Mouse (Mus musculus): ENCODE results near the gene Calhm5. TPM values are rescaled to one million over a fixed set of nuclear protein-coding genes. Genes with fewer than 3 reads are reported as not detected.

Calhm5 gene
- polyA plus RNA-seq, 1 experiment from 2014 or later, result 1.6 TPM

DNA sequence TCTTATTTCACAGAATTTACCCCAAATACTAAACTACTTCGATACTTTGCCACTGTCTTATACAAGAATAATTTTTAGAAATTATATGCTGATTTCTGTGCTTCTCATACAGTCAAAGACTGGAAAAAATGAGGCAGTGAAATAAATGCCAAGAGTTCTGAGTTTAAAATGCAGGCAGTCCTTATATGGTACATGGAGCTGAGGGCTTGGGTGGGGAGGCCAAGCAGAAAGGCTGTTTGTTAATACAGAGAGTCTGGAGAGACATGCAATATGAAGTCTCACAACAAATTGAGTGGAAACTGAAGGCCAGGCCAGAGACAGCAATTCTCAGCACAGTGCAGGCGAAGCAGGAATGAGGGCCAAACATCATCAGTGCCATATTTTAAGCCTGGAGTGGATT is 7.8 kb downstream of the Calhm5 start:
- Histone ChIP-seq H3K9me3 (replicated peaks; ENCODE audit: control insufficient read depth, low read length) (no peaks in the 10 kb centered on the region), H3K4me1 (ENCODE audit: control insufficient read depth, insufficient read depth, low read length) (no peaks in the 10 kb centered on the region), H3K4me2 (ENCODE audit: low read depth, low read length) (no peak overlapping the region), H3K9ac (ENCODE audit: low read length) (no peak overlapping the region), H3K36me3 (ENCODE audit: control insufficient read depth, insufficient read depth, low read length) (no peaks in the 10 kb centered on the region), H3K4me3 (replicated peaks; ENCODE audit: low read length) (no peak overlapping the region), H3K27ac (ENCODE audit: low read length) (no peak overlapping the region), H3K27me3 (ENCODE audit: control insufficient read depth, insufficient read depth, low read length) (no peaks in the 10 kb centered on the region)
- no peak for ATAC-seq (ENCODE audit: insufficient read depth, low FRiP score)
- 69% methylated on average over 2 of the region's 2 CpGs for WGBS

DNA sequence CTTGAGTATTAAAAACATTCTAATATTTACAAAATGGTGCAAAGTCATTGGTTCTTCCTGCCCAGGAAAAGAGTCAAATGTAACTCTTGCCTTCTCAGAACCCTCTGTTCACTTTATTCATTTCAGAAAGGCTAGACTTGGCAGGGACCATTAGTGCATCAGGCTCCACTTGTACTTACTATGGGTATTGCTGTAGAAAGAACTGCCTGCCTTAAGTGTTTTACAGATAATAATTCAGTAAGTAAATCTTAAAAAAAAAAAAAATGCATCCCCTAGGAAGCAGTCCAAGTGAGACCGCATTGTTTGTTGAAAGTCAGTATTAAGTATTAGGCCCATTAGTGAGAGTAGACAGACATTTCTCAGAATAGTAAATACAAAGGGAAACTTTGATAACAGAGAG is 9.8 kb downstream of the Calhm5 start:
- ATAC-seq (ENCODE audit: insufficient read depth, low FRiP score), result no peak
- no peaks in the 10 kb centered on the region for H3K9me3 ChIP-seq (replicated peaks; ENCODE audit: control insufficient read depth, low read length)
- H3K27me3 ChIP-seq (ENCODE audit: control insufficient read depth, insufficient read depth, low read length), result no peaks in the 10 kb centered on the region
- no peak overlapping the region for H3K4me2 ChIP-seq (ENCODE audit: low read depth, low read length)
- H3K27ac ChIP-seq (ENCODE audit: low read length), result no peak overlapping the region
- H3K4me3 ChIP-seq (replicated peaks; ENCODE audit: low read length), result no peak overlapping the region
- no peak overlapping the region for H3K9ac ChIP-seq (ENCODE audit: low read length)
- 70% methylated on average over 1 of the region's 1 CpGs for WGBS
- no peaks in the 10 kb centered on the region for H3K36me3 ChIP-seq (ENCODE audit: control insufficient read depth, insufficient read depth, low read length)
- no peaks in the 10 kb centered on the region for H3K4me1 ChIP-seq (ENCODE audit: control insufficient read depth, insufficient read depth, low read length)

DNA sequence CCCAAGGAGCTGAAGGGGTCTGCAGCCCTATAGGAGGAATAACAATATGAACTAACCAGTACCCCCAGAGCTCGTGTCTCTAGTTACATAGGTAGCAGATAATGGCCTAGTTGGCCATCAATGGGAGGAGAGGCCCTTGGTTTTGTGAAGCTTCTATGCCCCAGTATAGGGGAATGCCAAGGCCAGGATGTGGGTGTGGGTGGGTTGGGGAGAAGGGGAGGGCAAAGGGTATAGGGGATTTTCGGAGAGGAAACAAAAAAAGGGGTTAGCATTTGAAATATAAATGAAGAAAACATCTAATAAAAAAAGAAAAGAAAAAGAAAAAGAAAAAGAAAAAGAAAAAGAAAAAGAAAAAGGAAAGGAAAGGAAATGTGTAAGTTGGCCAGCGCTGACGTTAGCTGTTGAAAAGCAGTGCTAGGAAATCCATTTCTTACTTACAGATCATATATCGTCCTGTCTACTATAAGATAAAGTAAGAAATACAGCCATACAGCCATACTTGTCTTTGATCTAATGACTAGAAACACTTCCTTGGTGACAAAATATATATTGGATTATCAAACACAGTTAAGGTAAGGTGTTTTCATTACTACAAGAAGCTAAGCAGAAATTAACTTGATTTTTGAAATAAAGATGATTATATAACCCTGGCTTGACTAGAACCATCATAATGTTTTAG is 21.7 kb downstream of the Calhm5 start:
- ATAC-seq (ENCODE audit: insufficient read depth, low FRiP score), result no peak
- H3K4me1 ChIP-seq (ENCODE audit: control insufficient read depth, insufficient read depth, low read length), result peaks cover 8% of the 10 kb centered on the region
- no peak overlapping the region for H3K9ac ChIP-seq (ENCODE audit: low read length)
- no peaks in the 10 kb centered on the region for H3K27me3 ChIP-seq (ENCODE audit: control insufficient read depth, insufficient read depth, low read length)
- no peak overlapping the region for H3K27ac ChIP-seq (ENCODE audit: low read length)
- 72% methylated on average over 5 of the region's 5 CpGs for WGBS
- no peak overlapping the region for H3K4me2 ChIP-seq (ENCODE audit: low read depth, low read length)
- H3K4me3 ChIP-seq (replicated peaks; ENCODE audit: low read length), result no peak overlapping the region
- no peaks in the 10 kb centered on the region for H3K9me3 ChIP-seq (replicated peaks; ENCODE audit: control insufficient read depth, low read length)
- H3K36me3 ChIP-seq (ENCODE audit: control insufficient read depth, insufficient read depth, low read length), result no peaks in the 10 kb centered on the region

DNA sequence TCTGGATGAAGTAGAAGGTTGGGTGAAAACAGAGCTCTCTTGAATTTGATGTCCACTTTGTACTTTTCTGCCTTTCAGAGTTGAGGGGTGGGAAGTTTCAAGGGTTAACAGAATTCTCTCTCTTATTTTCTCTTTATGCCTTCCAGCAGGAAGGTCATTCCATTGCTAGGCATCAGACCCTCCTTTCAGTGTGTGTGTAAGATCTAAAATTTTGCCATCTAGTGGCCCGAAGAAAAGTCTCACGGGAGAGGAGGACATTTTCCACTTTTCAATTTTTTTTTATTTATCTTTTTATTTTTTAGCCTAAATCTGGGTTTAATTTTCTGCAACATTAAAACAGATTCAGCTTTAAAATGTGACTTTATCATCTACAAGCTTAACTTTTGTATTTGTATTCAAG is 24.7 kb downstream of the Calhm5 start:
- no peak overlapping the region for H3K4me3 ChIP-seq (replicated peaks; ENCODE audit: low read length)
- no peak for ATAC-seq (ENCODE audit: insufficient read depth, low FRiP score)
- H3K4me1 ChIP-seq (ENCODE audit: control insufficient read depth, insufficient read depth, low read length), result peaks cover 8% of the 10 kb centered on the region
- 55% methylated on average over 2 of the region's 2 CpGs for WGBS
- H3K9me3 ChIP-seq (replicated peaks; ENCODE audit: control insufficient read depth, low read length), result no peaks in the 10 kb centered on the region
- H3K9ac ChIP-seq (ENCODE audit: low read length), result no peak overlapping the region
- H3K27me3 ChIP-seq (ENCODE audit: control insufficient read depth, insufficient read depth, low read length), result no peaks in the 10 kb centered on the region
- H3K27ac ChIP-seq (ENCODE audit: low read length), result no peak overlapping the region
- H3K4me2 ChIP-seq (ENCODE audit: low read depth, low read length), result no peak overlapping the region
- H3K36me3 ChIP-seq (ENCODE audit: control insufficient read depth, insufficient read depth, low read length), result no peaks in the 10 kb centered on the region

DNA sequence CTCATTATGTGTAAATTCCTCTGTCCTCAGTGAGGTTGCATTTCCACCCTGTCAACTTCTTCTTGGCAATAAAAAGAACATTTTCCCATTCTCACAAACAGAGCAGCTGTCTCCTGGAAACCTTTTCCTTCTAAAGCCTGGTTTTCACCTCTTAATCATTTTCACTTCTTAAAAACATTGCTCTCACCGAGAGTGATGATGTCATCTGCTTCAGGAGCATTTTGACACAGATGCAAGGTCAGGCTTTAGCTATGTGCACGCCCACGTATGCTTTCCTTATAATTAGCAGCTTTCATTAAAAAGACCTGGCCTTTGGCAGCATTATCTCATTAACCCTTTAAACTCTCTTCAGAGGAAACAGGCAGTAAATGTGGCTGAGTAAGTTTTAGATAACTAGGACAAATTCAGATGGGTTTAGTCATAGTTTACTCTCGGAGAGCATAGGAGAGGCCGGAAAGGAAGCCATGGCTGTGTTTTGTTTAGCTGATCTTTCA is 25.3 kb downstream of the Calhm5 start:
- 17% methylated on average over 5 of the region's 5 CpGs for WGBS
- Histone ChIP-seq H3K9ac (ENCODE audit: low read length) (no peak overlapping the region), H3K4me3 (replicated peaks; ENCODE audit: low read length) (no peak overlapping the region), H3K27ac (ENCODE audit: low read length) (0 out of 2 replicates have a peak overlapping the region, but pooled peaks have one; percentile 29), H3K36me3 (ENCODE audit: control insufficient read depth, insufficient read depth, low read length) (no peaks in the 10 kb centered on the region), H3K27me3 (ENCODE audit: control insufficient read depth, insufficient read depth, low read length) (no peaks in the 10 kb centered on the region), H3K9me3 (replicated peaks; ENCODE audit: control insufficient read depth, low read length) (no peaks in the 10 kb centered on the region), H3K4me2 (ENCODE audit: low read depth, low read length) (no peak overlapping the region), H3K4me1 (ENCODE audit: control insufficient read depth, insufficient read depth, low read length) (peaks cover 8% of the 10 kb centered on the region)
- peak; percentile 33; the same call in 1 of the 2 replicates for ATAC-seq (ENCODE audit: insufficient read depth, low FRiP score)

DNA sequence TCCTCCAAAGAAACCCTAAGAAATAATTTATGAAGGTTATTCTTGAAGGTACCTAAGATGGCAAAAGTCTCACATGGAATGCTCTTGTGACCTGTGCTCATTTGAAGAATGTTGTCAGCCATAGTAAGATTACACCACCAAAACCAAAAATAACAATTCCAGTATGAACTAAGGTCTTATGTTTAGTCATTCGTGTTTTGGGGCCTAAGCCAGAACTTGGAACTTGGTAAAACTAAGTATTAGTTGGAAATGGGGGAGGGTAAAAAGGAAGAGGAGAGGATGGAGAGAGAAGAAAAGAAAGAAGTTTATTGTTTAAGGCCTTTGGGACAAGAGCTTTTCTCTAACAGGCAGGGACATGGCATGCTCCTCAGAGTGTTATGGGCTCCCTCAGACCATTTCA is 26.7 kb downstream of the Calhm5 start:
- no peaks in the 10 kb centered on the region for H3K36me3 ChIP-seq (ENCODE audit: control insufficient read depth, insufficient read depth, low read length)
- no peak overlapping the region for H3K4me3 ChIP-seq (replicated peaks; ENCODE audit: low read length)
- ATAC-seq (ENCODE audit: insufficient read depth, low FRiP score), result no peak
- 77% methylated on average over 1 of the region's 1 CpGs for WGBS
- no peaks in the 10 kb centered on the region for H3K9me3 ChIP-seq (replicated peaks; ENCODE audit: control insufficient read depth, low read length)
- no peak overlapping the region for H3K9ac ChIP-seq (ENCODE audit: low read length)
- no peaks in the 10 kb centered on the region for H3K27me3 ChIP-seq (ENCODE audit: control insufficient read depth, insufficient read depth, low read length)
- H3K4me1 ChIP-seq (ENCODE audit: control insufficient read depth, insufficient read depth, low read length), result peaks cover 8% of the 10 kb centered on the region
- H3K4me2 ChIP-seq (ENCODE audit: low read depth, low read length), result no peak overlapping the region
- H3K27ac ChIP-seq (ENCODE audit: low read length), result no peak overlapping the region

DNA sequence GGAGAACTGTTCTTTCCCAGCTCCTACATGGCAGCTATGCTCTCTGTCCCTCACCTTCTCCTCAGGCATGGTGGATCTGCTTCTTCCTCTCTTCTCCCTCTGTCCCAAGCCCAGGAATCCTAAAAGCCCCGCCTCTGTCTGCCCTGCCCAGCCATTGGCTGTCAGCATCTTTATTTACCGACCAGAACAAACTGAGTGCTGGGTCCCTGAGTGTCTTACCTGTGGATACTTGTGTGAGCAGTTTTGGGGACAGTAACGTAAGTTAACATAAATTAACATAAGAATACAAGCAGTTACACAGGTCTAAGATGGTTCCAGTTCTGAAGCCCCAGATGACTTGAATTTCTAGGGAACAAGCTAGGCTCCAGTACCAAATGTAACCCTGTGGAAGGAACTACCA is 29.7 kb downstream of the Calhm5 start:
- no peaks in the 10 kb centered on the region for H3K36me3 ChIP-seq (ENCODE audit: control insufficient read depth, insufficient read depth, low read length)
- ATAC-seq (ENCODE audit: insufficient read depth, low FRiP score), result no peak
- 51% methylated on average over 3 of the region's 3 CpGs for WGBS
- no peaks in the 10 kb centered on the region for H3K27me3 ChIP-seq (ENCODE audit: control insufficient read depth, insufficient read depth, low read length)
- H3K4me3 ChIP-seq (replicated peaks; ENCODE audit: low read length), result no peak overlapping the region
- H3K9me3 ChIP-seq (replicated peaks; ENCODE audit: control insufficient read depth, low read length), result no peaks in the 10 kb centered on the region
- H3K4me1 ChIP-seq (ENCODE audit: control insufficient read depth, insufficient read depth, low read length), result peaks cover 7% of the 10 kb centered on the region
- H3K9ac ChIP-seq (ENCODE audit: low read length), result no peak overlapping the region
- H3K4me2 ChIP-seq (ENCODE audit: low read depth, low read length), result no peak overlapping the region
- H3K27ac ChIP-seq (ENCODE audit: low read length), result no peak overlapping the region

DNA sequence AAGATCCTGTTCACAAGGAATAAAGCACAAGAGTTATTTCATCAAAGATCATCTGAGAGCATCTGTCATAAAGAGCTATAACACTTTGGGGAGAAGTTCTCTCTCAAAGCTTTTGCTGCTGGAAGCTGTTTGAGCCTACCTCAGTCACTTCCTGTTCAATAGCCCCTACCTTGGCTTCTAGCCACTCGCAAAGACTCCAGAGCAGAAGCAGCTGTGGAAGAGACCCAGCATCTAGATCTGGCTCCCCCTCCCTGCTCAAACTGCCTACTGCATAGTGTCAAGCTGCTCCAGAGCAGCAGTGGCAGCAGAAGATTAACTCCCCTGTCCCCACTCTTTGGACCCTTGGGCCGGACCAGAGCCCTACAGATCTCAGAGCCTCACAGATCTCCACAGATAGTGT is 42.3 kb downstream of the Calhm5 start:
- Histone ChIP-seq H3K36me3 (ENCODE audit: control insufficient read depth, insufficient read depth, low read length) (no peaks in the 10 kb centered on the region), H3K4me1 (ENCODE audit: control insufficient read depth, insufficient read depth, low read length) (no peaks in the 10 kb centered on the region), H3K9ac (ENCODE audit: low read length) (no peak overlapping the region), H3K9me3 (replicated peaks; ENCODE audit: control insufficient read depth, low read length) (no peaks in the 10 kb centered on the region), H3K27ac (ENCODE audit: low read length) (no peak overlapping the region), H3K27me3 (ENCODE audit: control insufficient read depth, insufficient read depth, low read length) (no peaks in the 10 kb centered on the region), H3K4me3 (replicated peaks; ENCODE audit: low read length) (no peak overlapping the region), H3K4me2 (ENCODE audit: low read depth, low read length) (no peak overlapping the region)
- WGBS, result 59% methylated on average over 2 of the region's 2 CpGs
- ATAC-seq (ENCODE audit: insufficient read depth, low FRiP score), result no peak

DNA sequence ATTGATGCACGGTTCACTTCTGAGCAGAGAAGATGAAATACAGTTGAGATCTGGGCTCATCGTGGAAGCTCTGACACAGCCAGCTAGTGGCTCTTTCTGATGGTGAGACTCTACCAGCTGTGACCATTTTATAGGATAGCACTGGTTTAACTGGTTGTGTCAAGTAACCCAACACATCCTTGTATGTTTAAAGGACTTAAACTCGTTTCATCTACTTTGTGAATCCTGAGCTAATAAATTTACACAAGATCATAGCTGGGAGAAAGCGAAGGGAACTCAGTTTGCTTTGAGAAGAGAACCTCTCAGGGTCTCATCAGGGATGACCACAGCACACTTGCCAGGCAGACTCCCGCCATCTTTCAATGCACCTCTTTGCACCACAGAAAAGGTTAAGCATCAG is 52.1 kb downstream of the Calhm5 start, which contains the start of gene Calhm4:
Gene Calhm4 (minus strand): TSS at position 101 of the 400 bp plus-strand sequence.
- no peak for ATAC-seq (ENCODE audit: insufficient read depth, low FRiP score)

More for the DNA sequence above, 52.1 kb downstream of the Calhm5 start, which contains the start of gene Calhm4:
- Histone ChIP-seq H3K9ac (ENCODE audit: low read length) (no peak within 1 kb of the TSS), H3K36me3 (ENCODE audit: control insufficient read depth, insufficient read depth, low read length) (no peaks in the 10 kb centered on the region), H3K4me1 (ENCODE audit: control insufficient read depth, insufficient read depth, low read length) (no peaks in the 10 kb centered on the region), H3K9me3 (replicated peaks; ENCODE audit: control insufficient read depth, low read length) (no peaks in the 10 kb centered on the region), H3K27ac (ENCODE audit: low read length) (no peak within 1 kb of the TSS), H3K27me3 (ENCODE audit: control insufficient read depth, insufficient read depth, low read length) (no peaks in the 10 kb centered on the region), H3K4me3 (replicated peaks; ENCODE audit: low read length) (no peak within 1 kb of the TSS), H3K4me2 (ENCODE audit: low read depth, low read length) (no peak within 1 kb of the TSS)
- WGBS, result 80% methylated on average over 5 of the region's 5 CpGs

Measured in stomach, embryonic 16.5 days (tissue).